Mouse (Mus musculus): ENCODE results near the gene Slc37a4. TPM values are rescaled to one million over a fixed set of nuclear protein-coding genes. Genes with fewer than 3 reads are reported as not detected.

Slc37a4 gene
- polyA plus RNA-seq, 1 experiment from 2014 or later, result 32.0 TPM

DNA sequence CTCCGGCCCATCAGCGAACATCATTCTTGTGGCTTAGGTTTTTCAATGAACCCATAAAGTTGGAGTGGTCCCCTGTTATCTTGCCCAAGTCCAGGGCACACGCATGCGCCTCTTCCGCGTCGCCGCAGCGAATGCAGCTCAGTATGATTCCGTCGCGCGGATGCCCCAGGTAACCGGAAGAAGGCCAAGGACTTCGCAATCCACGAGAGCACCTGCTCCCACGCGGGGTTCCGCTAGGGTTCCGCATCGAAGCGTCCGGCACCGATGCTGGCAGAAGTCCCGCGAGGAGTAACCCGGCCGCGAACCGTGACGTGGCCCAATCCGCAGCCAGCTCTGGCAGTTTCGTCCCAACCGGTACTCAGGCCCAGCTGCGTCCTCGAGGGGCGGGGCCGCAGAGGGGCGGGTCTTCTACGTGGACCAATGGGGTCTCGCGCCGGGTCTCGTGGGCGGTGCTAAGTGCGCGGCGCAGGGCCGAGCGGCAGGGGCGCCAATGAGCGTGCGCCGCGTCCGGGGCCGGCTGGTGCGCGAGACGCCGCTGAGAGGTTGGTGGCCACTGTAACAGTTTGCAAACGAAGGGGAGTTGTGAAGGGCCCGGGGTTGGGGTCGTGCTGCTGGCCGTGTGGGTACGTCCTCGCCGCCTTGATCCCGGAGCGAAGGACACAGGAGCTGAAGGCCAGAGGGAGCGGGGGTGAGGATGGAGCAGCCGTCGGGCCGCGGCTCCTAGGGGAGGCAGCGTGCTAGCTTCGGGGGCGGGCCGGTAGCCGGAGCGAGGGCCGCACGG lies 17.4 kb upstream of the Slc37a4 start, which contains the start of gene Hyou1:
Gene Hyou1 (plus strand): TSS at position 437 of the 781 bp plus-strand sequence.
- Histone ChIP-seq H3K27ac (replicated peaks in 1 of 2; ENCODE audit: control insufficient read depth in 1 of 2, insufficient read depth in 1 of 2, low read depth in 2 of 2, low read length in 2 of 2) (peak within 1 kb of the TSS; percentile 80 to 82), H3K9ac (ENCODE audit: low read length) (peak within 1 kb of the TSS; percentile 92), H3K4me1 (ENCODE audit: control insufficient read depth in 2 of 2, insufficient read depth in 2 of 2, low read length in 2 of 2) (peaks cover 10 to 20% of the 10 kb centered on the region in 2 experiments; a peak in 3 of 4 replicates), H3K36me3 (ENCODE audit: control insufficient read depth, insufficient read depth, low read length) (peaks cover 36% of the 10 kb centered on the region), H3K4me3 (ENCODE audit: control insufficient read depth in 1 of 2, insufficient read depth in 1 of 2, low read depth in 1 of 2, low read length in 2 of 2) (peak within 1 kb of the TSS; percentile 76 to 86), H3K9me3 (ENCODE audit: control insufficient read depth, low read length) (no peaks in the 10 kb centered on the region), H3K27me3 (ENCODE audit: control insufficient read depth, insufficient read depth, low read length) (no peaks in the 10 kb centered on the region), H3K4me2 (ENCODE audit: low read length) (peak within 1 kb of the TSS; percentile 85)
- ATAC-seq (ENCODE audit: insufficient number of reproducible peaks, insufficient read depth, low FRiP score, low read depth), result peak; percentile 98
- under 1% methylated on average over 83 of the region's 83 CpGs for WGBS

DNA sequence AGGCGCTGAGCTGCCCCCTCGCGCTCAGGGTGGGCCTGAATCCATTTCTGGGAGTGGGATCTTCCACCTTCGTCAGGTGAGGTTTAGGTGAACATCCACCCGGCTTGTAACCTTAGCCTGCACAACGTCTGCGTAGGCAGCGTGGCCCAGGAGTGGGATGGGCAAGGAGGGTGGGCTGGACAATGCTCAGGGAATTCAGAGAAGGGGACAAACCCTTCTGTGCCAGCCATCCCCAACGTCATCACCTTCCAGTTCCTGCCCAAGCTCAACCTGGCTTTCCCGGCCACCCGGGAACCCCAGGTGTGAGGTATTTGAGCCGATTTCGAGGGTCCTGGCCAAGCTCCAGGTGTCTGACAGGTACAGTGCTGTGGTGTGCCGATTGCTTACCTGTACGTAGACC lies 16.8 kb upstream of the Slc37a4 start:
- Histone ChIP-seq H3K9ac (ENCODE audit: low read length) (peak overlapping the region; percentile 92), H3K4me2 (ENCODE audit: low read length) (peak overlapping the region; percentile 75), H3K27ac (replicated peaks in 1 of 2; ENCODE audit: control insufficient read depth in 1 of 2, insufficient read depth in 1 of 2, low read depth in 2 of 2, low read length in 2 of 2) (peak overlapping the region; percentile 71 to 80), H3K9me3 (ENCODE audit: control insufficient read depth, low read length) (no peaks in the 10 kb centered on the region), H3K36me3 (ENCODE audit: control insufficient read depth, insufficient read depth, low read length) (peaks cover 42% of the 10 kb centered on the region), H3K27me3 (ENCODE audit: control insufficient read depth, insufficient read depth, low read length) (no peaks in the 10 kb centered on the region), H3K4me1 (ENCODE audit: control insufficient read depth in 2 of 2, insufficient read depth in 2 of 2, low read length in 2 of 2) (peaks cover 10 to 20% of the 10 kb centered on the region in 2 experiments; a peak in 3 of 4 replicates), H3K4me3 (ENCODE audit: control insufficient read depth in 1 of 2, insufficient read depth in 1 of 2, low read depth in 1 of 2, low read length in 2 of 2) (peak overlapping the region; percentile 74 to 76)
- no peak for ATAC-seq (ENCODE audit: insufficient number of reproducible peaks, insufficient read depth, low FRiP score, low read depth)
- 6% methylated on average over 15 of the region's 15 CpGs for WGBS

DNA sequence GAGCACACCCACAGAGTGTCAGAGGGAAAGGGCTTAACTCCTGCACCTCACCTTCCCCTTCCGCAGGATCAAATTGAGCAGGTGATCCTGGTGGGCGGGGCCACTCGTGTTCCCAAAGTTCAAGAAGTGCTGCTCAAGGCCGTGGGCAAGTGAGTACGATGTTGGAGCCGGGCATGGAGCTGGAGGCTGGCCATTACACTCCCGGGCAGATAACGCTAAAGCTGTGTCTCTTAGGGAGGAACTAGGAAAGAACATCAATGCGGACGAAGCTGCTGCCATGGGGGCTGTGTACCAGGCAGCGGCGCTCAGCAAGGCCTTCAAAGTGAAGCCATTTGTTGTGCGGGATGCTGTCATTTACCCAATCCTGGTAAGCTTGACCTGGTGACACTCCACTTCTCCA lies 12.1 kb upstream of the Slc37a4 start:
- Histone ChIP-seq H3K9ac (ENCODE audit: low read length) (no peak overlapping the region), H3K9me3 (ENCODE audit: control insufficient read depth, low read length) (no peaks in the 10 kb centered on the region), H3K4me2 (ENCODE audit: low read length) (no peak overlapping the region), H3K27ac (replicated peaks in 1 of 2; ENCODE audit: control insufficient read depth in 1 of 2, insufficient read depth in 1 of 2, low read depth in 2 of 2, low read length in 2 of 2) (no peak overlapping the region), H3K36me3 (ENCODE audit: control insufficient read depth, insufficient read depth, low read length) (peaks cover 90% of the 10 kb centered on the region), H3K27me3 (ENCODE audit: control insufficient read depth, insufficient read depth, low read length) (no peaks in the 10 kb centered on the region), H3K4me1 (ENCODE audit: control insufficient read depth in 2 of 2, insufficient read depth in 2 of 2, low read length in 2 of 2) (peaks cover 8 to 11% of the 10 kb centered on the region in 2 experiments; a peak in 3 of 4 replicates), H3K4me3 (ENCODE audit: control insufficient read depth in 1 of 2, insufficient read depth in 1 of 2, low read depth in 1 of 2, low read length in 2 of 2) (no peak overlapping the region)
- WGBS, result 90% methylated on average over 13 of the region's 13 CpGs
- no peak for ATAC-seq (ENCODE audit: insufficient number of reproducible peaks, insufficient read depth, low FRiP score, low read depth)

DNA sequence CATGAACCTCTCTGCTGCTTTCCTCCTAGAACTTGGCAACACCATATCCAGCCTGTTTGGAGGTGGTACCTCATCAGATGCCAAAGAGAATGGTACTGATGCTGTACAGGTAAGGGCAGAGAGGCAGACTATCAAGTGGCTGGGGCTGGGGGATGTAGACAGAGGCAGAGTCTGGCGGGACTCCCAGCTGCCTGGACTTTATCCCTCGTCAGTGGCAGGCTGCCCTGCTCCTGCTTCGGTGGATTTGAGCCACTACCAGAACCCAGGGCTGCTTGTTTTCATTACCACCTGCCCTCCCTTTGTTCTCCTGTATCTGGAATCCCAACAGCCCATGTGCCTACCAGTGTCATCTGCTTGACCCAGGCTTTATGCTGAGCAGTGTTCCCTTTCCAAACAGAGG lies 9.4 kb upstream of the Slc37a4 start:
- ATAC-seq (ENCODE audit: insufficient number of reproducible peaks, insufficient read depth, low FRiP score, low read depth), result no peak
- Histone ChIP-seq H3K36me3 (ENCODE audit: control insufficient read depth, insufficient read depth, low read length) (peaks cover 95% of the 10 kb centered on the region), H3K27ac (replicated peaks in 1 of 2; ENCODE audit: control insufficient read depth in 1 of 2, insufficient read depth in 1 of 2, low read depth in 2 of 2, low read length in 2 of 2) (no peak overlapping the region), H3K27me3 (ENCODE audit: control insufficient read depth, insufficient read depth, low read length) (no peaks in the 10 kb centered on the region), H3K9ac (ENCODE audit: low read length) (no peak overlapping the region), H3K4me1 (ENCODE audit: control insufficient read depth in 2 of 2, insufficient read depth in 2 of 2, low read length in 2 of 2) (no peaks in the 10 kb centered on the region), H3K4me2 (ENCODE audit: low read length) (no peak overlapping the region), H3K9me3 (ENCODE audit: control insufficient read depth, low read length) (no peaks in the 10 kb centered on the region), H3K4me3 (ENCODE audit: control insufficient read depth in 1 of 2, insufficient read depth in 1 of 2, low read depth in 1 of 2, low read length in 2 of 2) (no peak overlapping the region)
- 58% methylated on average over 3 of the region's 3 CpGs for WGBS

DNA sequence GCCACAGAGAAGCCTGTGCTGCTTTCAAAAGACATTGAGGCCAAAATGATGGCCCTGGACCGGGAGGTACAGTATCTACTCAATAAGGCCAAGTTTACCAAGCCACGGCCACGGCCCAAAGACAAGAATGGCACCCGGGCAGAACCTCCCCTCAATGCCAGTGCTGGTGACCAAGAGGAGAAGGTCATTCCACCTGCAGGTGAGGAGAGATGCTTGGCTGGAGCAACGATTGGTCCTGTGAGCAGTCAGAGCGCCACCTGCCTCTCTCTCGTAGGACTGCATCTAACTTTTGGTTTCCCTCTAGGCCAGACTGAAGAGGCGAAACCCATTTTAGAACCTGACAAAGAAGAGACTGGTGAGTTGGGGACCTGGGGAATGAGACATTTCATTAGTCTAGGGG lies 7.4 kb upstream of the Slc37a4 start:
- H3K4me2 ChIP-seq (ENCODE audit: low read length), result no peak overlapping the region
- H3K9me3 ChIP-seq (ENCODE audit: control insufficient read depth, low read length), result no peaks in the 10 kb centered on the region
- peaks cover 76% of the 10 kb centered on the region for H3K36me3 ChIP-seq (ENCODE audit: control insufficient read depth, insufficient read depth, low read length)
- ATAC-seq (ENCODE audit: insufficient number of reproducible peaks, insufficient read depth, low FRiP score, low read depth), result no peak
- no peaks in the 10 kb centered on the region for H3K27me3 ChIP-seq (ENCODE audit: control insufficient read depth, insufficient read depth, low read length)
- WGBS, result 63% methylated on average over 8 of the region's 8 CpGs
- no peak overlapping the region for H3K9ac ChIP-seq (ENCODE audit: low read length)
- H3K27ac ChIP-seq (replicated peaks in 1 of 2; ENCODE audit: control insufficient read depth in 1 of 2, insufficient read depth in 1 of 2, low read depth in 2 of 2, low read length in 2 of 2), result no peak overlapping the region
- H3K4me1 ChIP-seq (ENCODE audit: control insufficient read depth in 2 of 2, insufficient read depth in 2 of 2, low read length in 2 of 2), result no peaks in the 10 kb centered on the region
- H3K4me3 ChIP-seq (ENCODE audit: control insufficient read depth in 1 of 2, insufficient read depth in 1 of 2, low read depth in 1 of 2, low read length in 2 of 2), result no peak overlapping the region

DNA sequence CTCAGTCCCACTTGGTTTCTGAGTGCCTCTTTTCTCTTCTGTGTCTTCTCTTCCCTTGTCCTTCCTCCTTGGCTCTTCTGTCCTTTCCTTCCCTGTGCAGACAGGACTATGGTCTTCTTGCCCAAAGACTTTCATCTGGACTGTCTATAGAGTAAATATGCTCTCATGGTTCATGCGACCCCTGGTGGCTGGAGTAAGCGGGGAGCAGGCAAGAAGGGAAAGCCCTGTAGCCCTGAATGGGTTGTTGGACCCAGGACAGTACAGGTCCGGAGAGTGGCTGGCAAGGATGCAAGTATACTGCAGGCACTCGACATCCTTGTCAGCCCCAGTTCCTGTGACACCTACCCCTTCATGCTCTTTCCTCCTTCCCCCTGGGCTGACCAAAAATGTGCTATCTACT lies 5.2 kb upstream of the Slc37a4 start:
- no peak overlapping the region for H3K4me3 ChIP-seq (ENCODE audit: control insufficient read depth in 1 of 2, insufficient read depth in 1 of 2, low read depth in 1 of 2, low read length in 2 of 2)
- H3K27ac ChIP-seq (replicated peaks in 1 of 2; ENCODE audit: control insufficient read depth in 1 of 2, insufficient read depth in 1 of 2, low read depth in 2 of 2, low read length in 2 of 2), result no peak overlapping the region
- WGBS, result 37% methylated on average over 4 of the region's 4 CpGs
- no peaks in the 10 kb centered on the region for H3K4me1 ChIP-seq (ENCODE audit: control insufficient read depth in 2 of 2, insufficient read depth in 2 of 2, low read length in 2 of 2)
- H3K36me3 ChIP-seq (ENCODE audit: control insufficient read depth, insufficient read depth, low read length), result peaks cover 54% of the 10 kb centered on the region
- H3K9ac ChIP-seq (ENCODE audit: low read length), result no peak overlapping the region
- H3K4me2 ChIP-seq (ENCODE audit: low read length), result no peak overlapping the region
- no peaks in the 10 kb centered on the region for H3K9me3 ChIP-seq (ENCODE audit: control insufficient read depth, low read length)
- ATAC-seq (ENCODE audit: insufficient number of reproducible peaks, insufficient read depth, low FRiP score, low read depth), result no peak
- H3K27me3 ChIP-seq (ENCODE audit: control insufficient read depth, insufficient read depth, low read length), result no peaks in the 10 kb centered on the region

DNA sequence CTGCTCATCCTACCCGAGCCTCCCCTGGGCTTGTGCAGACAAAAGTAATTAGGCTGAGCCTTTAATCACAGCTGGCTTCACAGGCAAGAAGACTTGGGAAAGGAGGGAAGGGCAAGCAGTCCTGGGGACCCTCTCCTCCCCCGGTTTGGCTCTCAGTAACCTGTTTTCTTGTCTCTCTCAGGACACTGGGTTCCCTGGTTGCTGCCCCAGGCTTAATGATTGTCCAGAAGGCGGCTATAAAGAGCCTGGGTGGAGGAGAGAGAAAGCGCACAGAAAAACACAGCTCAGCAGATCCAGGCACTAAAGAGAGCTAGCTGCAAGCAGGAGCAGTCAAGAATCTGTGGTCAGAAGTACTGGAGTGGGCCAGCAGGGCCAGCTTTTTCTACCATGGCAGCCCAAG lies 1.4 kb downstream of the Slc37a4 start:
- 29% methylated on average over 4 of the region's 4 CpGs for WGBS
- peaks cover 13 to 34% of the 10 kb centered on the region in 2 experiments for H3K4me1 ChIP-seq (ENCODE audit: control insufficient read depth in 2 of 2, insufficient read depth in 2 of 2, low read length in 2 of 2)
- H3K4me2 ChIP-seq (ENCODE audit: low read length), result peak overlapping the region; percentile 92
- H3K36me3 ChIP-seq (ENCODE audit: control insufficient read depth, insufficient read depth, low read length), result peaks cover 47% of the 10 kb centered on the region
- no peaks in the 10 kb centered on the region for H3K27me3 ChIP-seq (ENCODE audit: control insufficient read depth, insufficient read depth, low read length)
- H3K9me3 ChIP-seq (ENCODE audit: control insufficient read depth, low read length), result no peaks in the 10 kb centered on the region
- no peak for ATAC-seq (ENCODE audit: insufficient number of reproducible peaks, insufficient read depth, low FRiP score, low read depth)
- no peak overlapping the region; a peak in 1 of 4 replicates for H3K27ac ChIP-seq (replicated peaks in 1 of 2; ENCODE audit: control insufficient read depth in 1 of 2, insufficient read depth in 1 of 2, low read depth in 2 of 2, low read length in 2 of 2)
- H3K9ac ChIP-seq (ENCODE audit: low read length), result peak overlapping the region; percentile 88
- H3K4me3 ChIP-seq (ENCODE audit: control insufficient read depth in 1 of 2, insufficient read depth in 1 of 2, low read depth in 1 of 2, low read length in 2 of 2), result peak overlapping the region; percentile 17 to 77; a peak in 3 of 4 replicates

Data from heart, embryonic 14.5 days (tissue).